Mouse (Mus musculus): Measurements from ENCODE around the gene Ivns1abp.

DNA sequence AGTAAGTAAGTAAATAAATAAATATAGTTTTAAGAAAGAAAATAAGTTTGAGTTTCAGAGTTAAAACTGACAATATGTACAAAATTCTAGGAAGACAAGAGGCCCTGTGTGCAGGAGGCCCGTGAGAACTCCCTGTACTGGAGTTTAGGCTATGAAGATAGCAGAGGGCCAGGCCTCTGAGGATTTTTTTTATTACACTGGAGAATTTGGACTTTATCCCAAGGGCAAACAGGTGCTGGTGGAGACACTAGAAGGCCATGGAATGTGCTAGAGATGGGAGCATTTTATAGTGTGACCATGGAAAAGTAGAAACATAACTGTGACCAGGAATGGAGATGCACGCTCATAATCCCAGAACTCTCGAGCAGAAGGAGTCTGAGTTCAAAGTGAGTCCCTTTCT lies 36.5 kb upstream of the Ivns1abp start:
- TF ChIP-seq CTCF (IDR thresholded peaks at IDR 0.05; ENCODE audit: low read depth) (no peak), EP300 (IDR thresholded peaks at IDR 0.05; ENCODE audit: low read depth) (no peak)
